Mouse (Mus musculus): Measurements from ENCODE around the gene Eps8l1. TPM values are rescaled to one million over a fixed set of nuclear protein-coding genes. Genes with fewer than 3 reads are reported as not detected.

Eps8l1 gene
- polyA plus RNA-seq, 1 experiment from 2014 or later: 8.8 TPM

- H3K27ac ChIP-seq (ENCODE audit: low read length): no peak overlapping the region
- no peak for ATAC-seq (ENCODE audit: low FRiP score, low TSS enrichment)
- H3K36me3 ChIP-seq (ENCODE audit: insufficient read depth, low read length): peaks cover 64% of the 10 kb centered on the region
- no peak overlapping the region for H3K4me2 ChIP-seq (replicated peaks; ENCODE audit: low read depth, low read length)
- H3K27me3 ChIP-seq (ENCODE audit: insufficient read depth, low read length): no peaks in the 10 kb centered on the region
- H3K9ac ChIP-seq (replicated peaks; ENCODE audit: low read length): no peak overlapping the region
- peaks cover 6% of the 10 kb centered on the region for H3K4me1 ChIP-seq (ENCODE audit: insufficient read depth, low read length)
- no peaks in the 10 kb centered on the region for H3K9me3 ChIP-seq (ENCODE audit: low read length)
- H3K4me3 ChIP-seq (ENCODE audit: low read length): no peak overlapping the region
- 93% methylated on average over 10 of the region's 10 CpGs for WGBS
Observed at GRCm38 (mm10) chr7:4440549-4440948, 19.9 kb upstream of the Eps8l1 start.

- peaks cover 6% of the 10 kb centered on the region for H3K4me1 ChIP-seq (ENCODE audit: insufficient read depth, low read length)
- peaks cover 37% of the 10 kb centered on the region for H3K36me3 ChIP-seq (ENCODE audit: insufficient read depth, low read length)
- H3K4me3 ChIP-seq (ENCODE audit: low read length): peak within 1 kb of the TSS; percentile 81
- peak; percentile 97 for ATAC-seq (ENCODE audit: low FRiP score, low TSS enrichment)
- H3K27me3 ChIP-seq (ENCODE audit: insufficient read depth, low read length): no peaks in the 10 kb centered on the region
- H3K27ac ChIP-seq (ENCODE audit: low read length): peak within 1 kb of the TSS; percentile 86
- H3K9me3 ChIP-seq (ENCODE audit: low read length): no peaks in the 10 kb centered on the region; the same call in 1 of the 2 replicates
- under 1% methylated on average over 35 of the region's 35 CpGs for WGBS
- H3K4me2 ChIP-seq (replicated peaks; ENCODE audit: low read depth, low read length): peak within 1 kb of the TSS; percentile 57
- H3K9ac ChIP-seq (replicated peaks; ENCODE audit: low read length): peak within 1 kb of the TSS; percentile 78
Observed at GRCm38 (mm10) chr7:4445216-4445791, 15.2 kb upstream of the Eps8l1 start, which contains the start of gene Rdh13. TSS of gene Rdh13 (minus strand) at chr7:4445649.

GRCm38 (mm10) chr7:4447138-4447537 is 13.3 kb upstream of the Eps8l1 start:
- no peak for ATAC-seq (ENCODE audit: low FRiP score, low TSS enrichment)
- no peaks in the 10 kb centered on the region; the same call in 1 of the 2 replicates for H3K9me3 ChIP-seq (ENCODE audit: low read length)
- no peak overlapping the region for H3K27ac ChIP-seq (ENCODE audit: low read length)
- peaks cover 6% of the 10 kb centered on the region for H3K4me1 ChIP-seq (ENCODE audit: insufficient read depth, low read length)
- no peak overlapping the region for H3K4me2 ChIP-seq (replicated peaks; ENCODE audit: low read depth, low read length)
- no peaks in the 10 kb centered on the region for H3K27me3 ChIP-seq (ENCODE audit: insufficient read depth, low read length)
- H3K9ac ChIP-seq (replicated peaks; ENCODE audit: low read length): no peak overlapping the region
- 0% methylated on average over 1 of the region's 1 CpGs for WGBS
- H3K4me3 ChIP-seq (ENCODE audit: low read length): no peak overlapping the region
- peaks cover 20% of the 10 kb centered on the region for H3K36me3 ChIP-seq (ENCODE audit: insufficient read depth, low read length)

- Histone ChIP-seq H3K4me2 (replicated peaks; ENCODE audit: low read depth, low read length) (no peak overlapping the region), H3K27me3 (ENCODE audit: insufficient read depth, low read length) (no peaks in the 10 kb centered on the region), H3K9me3 (ENCODE audit: low read length) (no peaks in the 10 kb centered on the region; the same call in 1 of the 2 replicates), H3K4me1 (ENCODE audit: insufficient read depth, low read length) (peaks cover 6% of the 10 kb centered on the region), H3K27ac (ENCODE audit: low read length) (no peak overlapping the region), H3K9ac (replicated peaks; ENCODE audit: low read length) (no peak overlapping the region), H3K4me3 (ENCODE audit: low read length) (no peak overlapping the region), H3K36me3 (ENCODE audit: insufficient read depth, low read length) (peaks cover 7% of the 10 kb centered on the region; the same call in 1 of the 2 replicates)
- WGBS: 90% methylated on average over 3 of the region's 3 CpGs
- ATAC-seq (ENCODE audit: low FRiP score, low TSS enrichment): no peak
Observed at GRCm38 (mm10) chr7:4448439-4448838, 12.0 kb upstream of the Eps8l1 start.

GRCm38 (mm10) chr7:4449211-4449610 is 11.3 kb upstream of the Eps8l1 start:
- Histone ChIP-seq H3K4me1 (ENCODE audit: insufficient read depth, low read length) (peaks cover 6% of the 10 kb centered on the region), H3K27me3 (ENCODE audit: insufficient read depth, low read length) (no peaks in the 10 kb centered on the region), H3K9ac (replicated peaks; ENCODE audit: low read length) (no peak overlapping the region), H3K9me3 (ENCODE audit: low read length) (no peaks in the 10 kb centered on the region; the same call in 1 of the 2 replicates), H3K4me2 (replicated peaks; ENCODE audit: low read depth, low read length) (no peak overlapping the region), H3K4me3 (ENCODE audit: low read length) (no peak overlapping the region), H3K36me3 (ENCODE audit: insufficient read depth, low read length) (no peaks in the 10 kb centered on the region), H3K27ac (ENCODE audit: low read length) (no peak overlapping the region)
- ATAC-seq (ENCODE audit: low FRiP score, low TSS enrichment): no peak
- WGBS: 8% methylated on average over 2 of the region's 2 CpGs

- Histone ChIP-seq H3K9me3 (ENCODE audit: low read length) (no peaks in the 10 kb centered on the region), H3K4me2 (replicated peaks; ENCODE audit: low read depth, low read length) (no peak overlapping the region), H3K4me3 (ENCODE audit: low read length) (no peak overlapping the region), H3K4me1 (ENCODE audit: insufficient read depth, low read length) (no peaks in the 10 kb centered on the region), H3K27ac (ENCODE audit: low read length) (no peak overlapping the region), H3K36me3 (ENCODE audit: insufficient read depth, low read length) (no peaks in the 10 kb centered on the region), H3K9ac (replicated peaks; ENCODE audit: low read length) (no peak overlapping the region), H3K27me3 (ENCODE audit: insufficient read depth, low read length) (no peaks in the 10 kb centered on the region)
- no peak for ATAC-seq (ENCODE audit: low FRiP score, low TSS enrichment)
- WGBS: 16% methylated on average over 4 of the region's 4 CpGs
Observed at GRCm38 (mm10) chr7:4452644-4453043, 7.8 kb upstream of the Eps8l1 start.

GRCm38 (mm10) chr7:4464194-4464824 is 3.8 kb downstream of the Eps8l1 start:
- Histone ChIP-seq H3K4me3 (ENCODE audit: low read length) (0 out of 2 replicates have a peak overlapping the region, but pooled peaks have one; percentile 18), H3K36me3 (ENCODE audit: insufficient read depth, low read length) (no peaks in the 10 kb centered on the region), H3K9ac (replicated peaks; ENCODE audit: low read length) (no peak overlapping the region), H3K4me2 (replicated peaks; ENCODE audit: low read depth, low read length) (peak overlapping the region; percentile 39), H3K4me1 (ENCODE audit: insufficient read depth, low read length) (peaks cover 13% of the 10 kb centered on the region; the same call in 1 of the 2 replicates), H3K9me3 (ENCODE audit: low read length) (no peaks in the 10 kb centered on the region), H3K27ac (ENCODE audit: low read length) (peak overlapping the region; percentile 72; the same call in 1 of the 2 replicates), H3K27me3 (ENCODE audit: insufficient read depth, low read length) (no peaks in the 10 kb centered on the region)
- peak; percentile 89 for ATAC-seq (ENCODE audit: low FRiP score, low TSS enrichment)
- WGBS: 3% methylated on average over 12 of the region's 12 CpGs

- H3K27me3 ChIP-seq (ENCODE audit: insufficient read depth, low read length): peaks cover 15% of the 10 kb centered on the region
- no peak for ATAC-seq (ENCODE audit: low FRiP score, low TSS enrichment)
Observed at GRCm38 (mm10) chr7:4467801-4468200, 7.3 kb downstream of the Eps8l1 start.

GRCm38 (mm10) chr7:4470275-4471178 is 10.1 kb downstream of the Eps8l1 start:
- 3% methylated on average over 35 of the region's 35 CpGs for WGBS
- Histone ChIP-seq H3K27ac (ENCODE audit: low read length) (no peak overlapping the region), H3K9ac (replicated peaks; ENCODE audit: low read length) (peak overlapping the region; percentile 62), H3K9me3 (ENCODE audit: low read length) (no peaks in the 10 kb centered on the region), H3K36me3 (ENCODE audit: insufficient read depth, low read length) (no peaks in the 10 kb centered on the region; the same call in 1 of the 2 replicates), H3K4me2 (replicated peaks; ENCODE audit: low read depth, low read length) (peak overlapping the region; percentile 69), H3K4me1 (ENCODE audit: insufficient read depth, low read length) (0 out of 2 replicates have a peak, but pooled peaks cover 4% of the 10 kb centered on the region), H3K27me3 (ENCODE audit: insufficient read depth, low read length) (peaks cover 36% of the 10 kb centered on the region), H3K4me3 (ENCODE audit: low read length) (peak overlapping the region; percentile 39)
- ATAC-seq (ENCODE audit: low FRiP score, low TSS enrichment): peak; percentile 44

More at GRCm38 (mm10) chr7:4467801-4468200, 7.3 kb downstream of the Eps8l1 start:
- H3K9me3 ChIP-seq (ENCODE audit: low read length): no peaks in the 10 kb centered on the region
- H3K36me3 ChIP-seq (ENCODE audit: insufficient read depth, low read length): no peaks in the 10 kb centered on the region
- whole genome bisulfite sequencing: 68% methylated on average over 3 of the region's 3 CpGs
- H3K4me1 ChIP-seq (ENCODE audit: insufficient read depth, low read length): peaks cover 17% of the 10 kb centered on the region; the same call in 1 of the 2 replicates
- no peak overlapping the region for H3K4me2 ChIP-seq (replicated peaks; ENCODE audit: low read depth, low read length)
- no peak overlapping the region for H3K4me3 ChIP-seq (ENCODE audit: low read length)
- H3K9ac ChIP-seq (replicated peaks; ENCODE audit: low read length): no peak overlapping the region
- no peak overlapping the region for H3K27ac ChIP-seq (ENCODE audit: low read length)
